Comparison of ENCODE assay signal across 8 mouse cellular contexts in the genomic region with DNA sequence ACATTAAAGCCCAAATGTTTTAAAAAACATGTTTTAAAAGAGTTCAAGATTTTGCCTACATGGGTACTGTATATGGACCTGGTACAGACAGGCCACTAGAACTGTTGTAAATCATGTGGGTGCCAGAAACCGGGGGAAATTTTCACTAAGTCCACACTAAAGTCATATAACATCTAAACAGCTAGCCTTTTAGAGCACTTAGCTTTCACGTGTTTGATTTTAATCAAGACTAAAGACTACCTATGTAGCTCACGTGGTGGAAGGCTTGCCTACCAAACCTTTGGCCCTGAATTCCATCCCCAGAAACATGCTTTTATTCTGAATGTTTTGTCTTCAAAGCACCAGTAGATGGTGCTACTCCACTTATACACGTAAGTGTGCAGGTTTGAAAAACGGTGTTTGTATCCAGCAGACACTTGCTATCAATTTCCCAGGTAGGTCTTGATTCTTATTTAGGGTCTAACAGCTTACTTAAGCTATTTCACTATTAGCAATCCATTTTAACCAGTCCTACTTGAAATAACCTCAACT. TPM values are rescaled to one million over a fixed set of nuclear protein-coding genes. Genes with fewer than 3 reads are reported as not detected.
DNase-seq lines count a peak whose midpoint lies in the region; ATAC-seq and TF ChIP-seq lines count a peak whose summit lies in the region.

No protein-coding gene starts in this region.

- H3K4me2 ChIP-seq in limb, embryonic 12.5 days = no peak overlapping the region
- peak overlapping the region; percentile 9; the same call in 1 of the 2 replicates for H3K4me2 ChIP-seq in neural tube, embryonic 14.5 days (ENCODE audit: low read depth, low read length)

- H3K9me3 ChIP-seq in ES-Bruce4 (replicated peaks; ENCODE audit: control insufficient read depth, insufficient read depth, low read length, poor library complexity, severe bottlenecking) = no peaks in the 10 kb centered on the region
- H3K9me3 ChIP-seq in limb, embryonic 12.5 days = no peaks in the 10 kb centered on the region
- H3K9me3 ChIP-seq in neural tube, embryonic 14.5 days (ENCODE audit: control insufficient read depth, low read length) = no peaks in the 10 kb centered on the region

- H3K27me3 ChIP-seq in ES-Bruce4 (ENCODE audit: control insufficient read depth, insufficient read depth, low read length, poor library complexity, severe bottlenecking) = no peaks in the 10 kb centered on the region
- H3K27me3 ChIP-seq in limb, embryonic 12.5 days = no peaks in the 10 kb centered on the region
- H3K27me3 ChIP-seq in neural tube, embryonic 14.5 days (ENCODE audit: control insufficient read depth, insufficient read depth, low read length) = no peaks in the 10 kb centered on the region

- no peak for TF ChIP-seq CTCF in ES-Bruce4 (IDR thresholded peaks at IDR 0.05; ENCODE audit: low read depth, low read length)

- no peak overlapping the region for H3K4me3 ChIP-seq in ES-Bruce4 (ENCODE audit: low read depth, low read length)
- no peak overlapping the region for H3K4me3 ChIP-seq in limb, embryonic 12.5 days (replicated peaks)
- no peak overlapping the region for H3K4me3 ChIP-seq in neural tube, embryonic 14.5 days (ENCODE audit: low read depth, low read length)

- peak; percentile 12 for TF ChIP-seq POLR2A in ES-Bruce4 (IDR thresholded peaks at IDR 0.05; ENCODE audit: insufficient read depth, low read length)

- WGBS in limb, embryonic 12.5 days = 3% methylated on average over 5 of the region's 5 CpGs
- WGBS in neural tube, embryonic 14.5 days = 2% methylated on average over 5 of the region's 5 CpGs

- TF ChIP-seq EP300 in ES-Bruce4 (IDR thresholded peaks at IDR 0.05; ENCODE audit: insufficient read depth, low read depth, low read length) = no peak

- intact Hi-C loops in heart, postnatal 36 days (cut with DNase I) = loop anchor here (2.0 kb wide), 3 partner anchors 28 to 76 kb away; partner anchors contain the start of genes Gm17324 and Mto1

- DNase-seq in heart, adult 8-10 months (ENCODE audit: low spot score) = peak; percentile 21
- DNase-seq in heart, postnatal 36 days = no peak
- no peak for DNase-seq in frontal cortex, adult 2 months (ENCODE audit: extremely low spot score in 1 of 2, low spot score in 1 of 2)
- no peak for DNase-seq in layer of hippocampus, postnatal 10 days (ENCODE audit: low spot score in 2 of 2)

- peaks cover 48% of the 10 kb centered on the region for H3K36me3 ChIP-seq in ES-Bruce4 (ENCODE audit: control insufficient read depth, insufficient read depth, low read length, poor library complexity, severe bottlenecking)
- H3K36me3 ChIP-seq in limb, embryonic 12.5 days = peaks cover 68% of the 10 kb centered on the region
- H3K36me3 ChIP-seq in neural tube, embryonic 14.5 days (ENCODE audit: control insufficient read depth, insufficient read depth, low read length) = peaks cover 25% of the 10 kb centered on the region

- no peak overlapping the region for H3K9ac ChIP-seq in ES-Bruce4 (ENCODE audit: low read depth, poor library complexity, severe bottlenecking)
- no peak overlapping the region for H3K9ac ChIP-seq in limb, embryonic 12.5 days (replicated peaks)
- H3K9ac ChIP-seq in neural tube, embryonic 14.5 days (replicated peaks; ENCODE audit: low read depth, low read length) = no peak overlapping the region

- H3K27ac ChIP-seq in ES-Bruce4 (ENCODE audit: insufficient read depth, low read length) = peak overlapping the region; percentile 76; the same call in 1 of the 2 replicates
- 0 out of 2 replicates have a peak overlapping the region, but pooled peaks have one; percentile 46 for H3K27ac ChIP-seq in limb, embryonic 12.5 days
- no peak overlapping the region for H3K27ac ChIP-seq in neural tube, embryonic 14.5 days (ENCODE audit: low read depth, low read length)

- ATAC-seq in erythroblast, adult 5-6 weeks (replicated peaks; ENCODE audit: low FRiP score, poor library complexity, severe bottlenecking) = 0 out of 2 replicates have a peak, but pooled peaks have one; percentile 37
- no peak for ATAC-seq in limb, embryonic 12.5 days (ENCODE audit: insufficient number of reproducible peaks, insufficient read depth, low FRiP score, low TSS enrichment, low read depth)
- ATAC-seq in neural tube, embryonic 14.5 days (ENCODE audit: low read depth) = no peak

- no peaks in the 10 kb centered on the region for H3K4me1 ChIP-seq in ES-Bruce4 (ENCODE audit: control insufficient read depth, insufficient read depth, low read length)
- peaks cover 8% of the 10 kb centered on the region for H3K4me1 ChIP-seq in limb, embryonic 12.5 days (replicated peaks)
- peaks cover 6% of the 10 kb centered on the region; the same call in 1 of the 2 replicates for H3K4me1 ChIP-seq in neural tube, embryonic 14.5 days (ENCODE audit: control insufficient read depth, insufficient read depth, low read length)

RNA-seq across cellular contexts. Expression of gene Eef1a1, which starts 11.9 kb away (rescaled TPM):
- total RNA-seq in heart, adult 8-10 months (2022) = 100 to 1,000 TPM; 830 to 950 (median 884) TPM
- total RNA-seq in heart, postnatal 36 days (2021) = 1,000 to 10,000 TPM; 1,083 to 1,160 TPM
- 19,892 and 21,149 TPM in 2 replicates for polyA plus RNA-seq in ES-Bruce4 (2011; ENCODE audit: insufficient read depth, insufficient read length, low read depth, missing spikeins)
- total RNA-seq in erythroblast, adult 5-6 weeks (2015; ENCODE audit: low replicate concordance) = 3,932 and 4,159 TPM in 2 replicates
- total RNA-seq in erythroblast, adult 5-6 weeks (2017; ENCODE audit: low replicate concordance) = 1,512 and 1,760 TPM in 2 replicates
- polyA plus RNA-seq in limb, embryonic 12.5 days (2016; fragmentation: Nextera tagmentation; extraction: Ambion mirVana) = 4,104 and 4,228 TPM in 2 replicates
- polyA plus RNA-seq in neural tube, embryonic 14.5 days (2014; fragmentation: Nextera tagmentation; extraction: Ambion mirVana) = 3,427 and 3,855 TPM in 2 replicates
- 3,478 and 3,677 TPM in 2 replicates for polyA plus RNA-seq in frontal cortex, adult 2 months (2012; rRNA removed)
- total RNA-seq in layer of hippocampus, postnatal 10 days (2021) = 1,000 to 10,000 TPM; 4,076 to 4,543 TPM

RNA-seq across cellular contexts. Expression of gene Gm17324, which starts 28.5 kb away (rescaled TPM):
- total RNA-seq in heart, adult 8-10 months (2022) = not detected
- not detected for total RNA-seq in heart, postnatal 36 days (2021)
- not detected in 2 replicates for polyA plus RNA-seq in ES-Bruce4 (2011; ENCODE audit: insufficient read depth, insufficient read length, low read depth, missing spikeins)
- not detected in 2 replicates for total RNA-seq in erythroblast, adult 5-6 weeks (2015; ENCODE audit: low replicate concordance)
- not detected in 2 replicates for total RNA-seq in erythroblast, adult 5-6 weeks (2017; ENCODE audit: low replicate concordance)
- polyA plus RNA-seq in limb, embryonic 12.5 days (2016; fragmentation: Nextera tagmentation; extraction: Ambion mirVana) = 0.79 and 0.88 TPM in 2 replicates
- 2.1 and 2.4 TPM in 2 replicates for polyA plus RNA-seq in neural tube, embryonic 14.5 days (2014; fragmentation: Nextera tagmentation; extraction: Ambion mirVana)
- polyA plus RNA-seq in frontal cortex, adult 2 months (2012; rRNA removed) = 0.68 and 0.80 TPM in 2 replicates
- 1 to 10 TPM; 1.4 to 1.5 TPM for total RNA-seq in layer of hippocampus, postnatal 10 days (2021)

RNA-seq across cellular contexts. Expression of gene Mto1, which starts 29.1 kb away (rescaled TPM):
- 10 to 100 TPM; 23.6 to 29.9 (median 27.6) TPM for total RNA-seq in heart, adult 8-10 months (2022)
- total RNA-seq in heart, postnatal 36 days (2021) = 10 to 100 TPM; 24.3 to 25.2 TPM
- 23.1 and 26.2 TPM in 2 replicates for polyA plus RNA-seq in ES-Bruce4 (2011; ENCODE audit: insufficient read depth, insufficient read length, low read depth, missing spikeins)
- 7.3 and 14.2 TPM in 2 replicates for total RNA-seq in erythroblast, adult 5-6 weeks (2015; ENCODE audit: low replicate concordance)
- total RNA-seq in erythroblast, adult 5-6 weeks (2017; ENCODE audit: low replicate concordance) = 6.9 and 22.0 TPM in 2 replicates
- polyA plus RNA-seq in limb, embryonic 12.5 days (2016; fragmentation: Nextera tagmentation; extraction: Ambion mirVana) = 20.3 and 23.5 TPM in 2 replicates
- 32.0 and 34.6 TPM in 2 replicates for polyA plus RNA-seq in neural tube, embryonic 14.5 days (2014; fragmentation: Nextera tagmentation; extraction: Ambion mirVana)
- 27.5 and 33.9 TPM in 2 replicates for polyA plus RNA-seq in frontal cortex, adult 2 months (2012; rRNA removed)
- total RNA-seq in layer of hippocampus, postnatal 10 days (2021) = 10 to 100 TPM; 20.4 to 22.9 TPM

RNA-seq across cellular contexts. Expression of gene Cgas, which starts 34.0 kb away (rescaled TPM):
- total RNA-seq in heart, adult 8-10 months (2022) = under 1 TPM; 0.16 to 0.44 (median 0.28) TPM
- under 1 TPM; 0.54 to 0.56 TPM for total RNA-seq in heart, postnatal 36 days (2021)
- 1.1 and 1.2 TPM in 2 replicates for polyA plus RNA-seq in ES-Bruce4 (2011; ENCODE audit: insufficient read depth, insufficient read length, low read depth, missing spikeins)
- total RNA-seq in erythroblast, adult 5-6 weeks (2015; ENCODE audit: low replicate concordance) = 8.8 and 9.2 TPM in 2 replicates
- total RNA-seq in erythroblast, adult 5-6 weeks (2017; ENCODE audit: low replicate concordance) = 2.4 and 3.9 TPM in 2 replicates
- polyA plus RNA-seq in limb, embryonic 12.5 days (2016; fragmentation: Nextera tagmentation; extraction: Ambion mirVana) = 1.7 TPM in 2 replicates
- 0.60 and 0.70 TPM in 2 replicates for polyA plus RNA-seq in neural tube, embryonic 14.5 days (2014; fragmentation: Nextera tagmentation; extraction: Ambion mirVana)
- polyA plus RNA-seq in frontal cortex, adult 2 months (2012; rRNA removed) = 0.59 and 0.90 TPM in 2 replicates
- under 1 TPM; 0.94 to 0.96 TPM for total RNA-seq in layer of hippocampus, postnatal 10 days (2021)
